Mouse (Mus musculus): ENCODE data around the gene Gm20696. TPM values are rescaled to one million over a fixed set of nuclear protein-coding genes. Genes with fewer than 3 reads are reported as not detected.

Gm20696 gene
- total RNA-seq, 2 experiments from 2014 or later: 1.4 to 1.6 TPM

- intact Hi-C loops (cut with DNase I): no loop called here
- DNase-seq: no peak
Observed at GRCm38 (mm10) chr6:99496114-99496513, 170.5 kb downstream of the Gm20696 start.

GRCm38 (mm10) chr6:99492937-99493336 is 173.7 kb downstream of the Gm20696 start:
- intact Hi-C loops (cut with DNase I): no loop called here

GRCm38 (mm10) chr6:99491979-99492544 is 174.5 kb downstream of the Gm20696 start:
- no peak for DNase-seq
- intact Hi-C loops (cut with DNase I): no loop called here

More at GRCm38 (mm10) chr6:99492937-99493336, 173.7 kb downstream of the Gm20696 start:
- DNase-seq: no peak

GRCm38 (mm10) chr6:99491146-99491545 is 175.5 kb downstream of the Gm20696 start:
- no peak for DNase-seq
- intact Hi-C loops (cut with DNase I): no loop called here

GRCm38 (mm10) chr6:99489900-99490648 is 176.5 kb downstream of the Gm20696 start:
- intact Hi-C loops (cut with DNase I): no loop called here
- no peak for DNase-seq

GRCm38 (mm10) chr6:99489423-99489822 is 177.2 kb downstream of the Gm20696 start:
- intact Hi-C loops (cut with DNase I): no loop called here
- DNase-seq: no peak

- no peak for DNase-seq
- intact Hi-C loops (cut with DNase I): no loop called here
Observed at GRCm38 (mm10) chr6:99485884-99486640, 180.5 kb downstream of the Gm20696 start.

- intact Hi-C loops (cut with DNase I): no loop called here
- peak; percentile 56 to 67 for DNase-seq
Observed at GRCm38 (mm10) chr6:99485217-99485883, 181.2 kb downstream of the Gm20696 start.

- intact Hi-C loops (cut with DNase I): no loop called here
- DNase-seq: no peak
Observed at GRCm38 (mm10) chr6:99484884-99485216, 181.7 kb downstream of the Gm20696 start.

- intact Hi-C loops (cut with DNase I): no loop called here
- DNase-seq: no peak
Observed at GRCm38 (mm10) chr6:99484197-99484725, 182.3 kb downstream of the Gm20696 start.

- intact Hi-C loops (cut with DNase I): no loop called here
- no peak for DNase-seq
Observed at GRCm38 (mm10) chr6:99483556-99483955, 183.0 kb downstream of the Gm20696 start.

GRCm38 (mm10) chr6:99481568-99481967 is 185.0 kb downstream of the Gm20696 start:
- intact Hi-C loops (cut with DNase I): no loop called here

GRCm38 (mm10) chr6:99478873-99479650 is 187.5 kb downstream of the Gm20696 start:
- DNase-seq: no peak
- intact Hi-C loops (cut with DNase I): no loop called here

More at GRCm38 (mm10) chr6:99481568-99481967, 185.0 kb downstream of the Gm20696 start:
- DNase-seq: no peak

- DNase-seq: no peak
- intact Hi-C loops (cut with DNase I): no loop called here
Observed at GRCm38 (mm10) chr6:99475040-99475439, 191.6 kb downstream of the Gm20696 start.

- DNase-seq: no peak
- intact Hi-C loops (cut with DNase I): no loop called here
Observed at GRCm38 (mm10) chr6:99470906-99471305, 195.7 kb downstream of the Gm20696 start.

GRCm38 (mm10) chr6:99469134-99469834 is 197.3 kb downstream of the Gm20696 start:
- no peak for DNase-seq
- intact Hi-C loops (cut with DNase I): no loop called here

- intact Hi-C loops (cut with DNase I): no loop called here
- DNase-seq: no peak
Observed at GRCm38 (mm10) chr6:99467831-99468230, 198.8 kb downstream of the Gm20696 start.

GRCm38 (mm10) chr6:99467109-99467508 is 199.5 kb downstream of the Gm20696 start:
- intact Hi-C loops (cut with DNase I): no loop called here
- no peak for DNase-seq

- no peak for DNase-seq
- intact Hi-C loops (cut with DNase I): no loop called here
Observed at GRCm38 (mm10) chr6:99466354-99466753, 200.2 kb downstream of the Gm20696 start.

Data from gastrocnemius, postnatal 36 days (tissue).